Mouse (Mus musculus) midbrain, embryonic 13.5 days (tissue): ENCODE data around the gene Catsper1. TPM values are rescaled to one million over a fixed set of nuclear protein-coding genes. Genes with fewer than 3 reads are reported as not detected.

ENCODE experiments used
- ATAC-seq: fragments of 200-750 bp; cut with Nextera tagmentation; 2 replicates; pipeline ENCODE4 v1.8.0; 2017; ENCODE audit warnings: mild to moderate bottlenecking, moderate TSS enrichment, moderate library complexity
- H3K27ac ChIP-seq: fragments of 300-500 bp; sonication (generic); 2 replicates; pipeline ENCODE4 v1.5.1; 2015; ENCODE audit warnings: inconsistent platforms, mild to moderate bottlenecking, moderate library complexity
- H3K27me3 ChIP-seq: fragments of 300-500 bp; sonication (generic); 2 replicates; pipeline ENCODE4 v1.6.1; 2015; ENCODE audit warnings: mild to moderate bottlenecking, inconsistent platforms
- H3K36me3 ChIP-seq: fragments of 300-500 bp; sonication (generic); 2 replicates; pipeline ENCODE4 v1.6.1; 2015; ENCODE audit warnings: mild to moderate bottlenecking, inconsistent platforms
- H3K4me1 ChIP-seq: fragments of 300-500 bp; sonication (generic); replicated peaks from 2 replicates; pipeline ENCODE4 v1.6.1; 2015; ENCODE audit warnings: inconsistent platforms
- H3K4me2 ChIP-seq: fragments of 300-500 bp; sonication (generic); replicated peaks from 2 replicates; pipeline ENCODE4 v1.6.1; 2015; ENCODE audit warnings: moderate library complexity, mild to moderate bottlenecking, inconsistent platforms
- H3K4me3 ChIP-seq: fragments of 300-500 bp; sonication (generic); replicated peaks from 2 replicates; pipeline ENCODE4 v1.5.1; 2015; ENCODE audit warnings: mild to moderate bottlenecking, inconsistent platforms
- H3K9ac ChIP-seq: fragments of 300-500 bp; sonication (generic); replicated peaks from 2 replicates; pipeline ENCODE4 v1.6.1; 2015; ENCODE audit warnings: mild to moderate bottlenecking, inconsistent platforms
- H3K9me3 ChIP-seq: fragments of 300-500 bp; sonication (generic); 2 replicates; pipeline ENCODE4 v1.6.1; 2016; ENCODE audit warnings: mild to moderate bottlenecking, inconsistent platforms
- WGBS: fragments of 180-500 bp; shearing (Covaris S2); methylation state at CpG from one replicate; pipeline ENCODE4 v1.1.7; 2015; 5-methylcytosine and 5-hydroxymethylcytosine counted together
- polyA plus RNA-seq: library from polyadenylated mRNA; unstranded; fragments of >200 nt; fragmentation: Nextera tagmentation; extraction: Ambion mirVana; gene quantifications from 2 replicates; pipeline ENCODE4 v1.2.1, GENCODE M21; 2015

The Catsper1 gene
- polyA plus RNA-seq: not detected in 2 replicates

GRCm38 (mm10) chr19:5335441-5335840 is at the start of gene Catsper1:
Catsper1 (plus strand) TSS chr19:5335741.
- Histone ChIP-seq H3K4me3 (no peak within 1 kb of the TSS), H3K27me3 (no peaks in the 10 kb centered on the region), H3K27ac (no peak within 1 kb of the TSS), H3K4me1 (no peaks in the 10 kb centered on the region), H3K9me3 (no peaks in the 10 kb centered on the region), H3K4me2 (no peak within 1 kb of the TSS), H3K36me3 (no peaks in the 10 kb centered on the region), H3K9ac (no peak within 1 kb of the TSS)
- no peak for ATAC-seq
- 88% methylated on average over 6 of the region's 6 CpGs for WGBS

GRCm38 (mm10) chr19:5294972-5295735 is 40.4 kb upstream of the Catsper1 start, which contains the start of gene Sf3b2:
Sf3b2 (minus strand) TSS chr19:5295455.
- peak within 1 kb of the TSS; percentile 86 for H3K27ac ChIP-seq
- under 1% methylated on average over 46 of the region's 46 CpGs for WGBS
- peak within 1 kb of the TSS; percentile 88 for H3K9ac ChIP-seq
- no peaks in the 10 kb centered on the region for H3K27me3 ChIP-seq
- H3K4me3 ChIP-seq: peak within 1 kb of the TSS; percentile 94
- peaks cover 53% of the 10 kb centered on the region for H3K4me1 ChIP-seq
- ATAC-seq: peak; percentile 94
- no peaks in the 10 kb centered on the region for H3K9me3 ChIP-seq
- H3K4me2 ChIP-seq: peak within 1 kb of the TSS; percentile 95
- peaks cover 28% of the 10 kb centered on the region for H3K36me3 ChIP-seq

GRCm38 (mm10) chr19:5295736-5296075 is 39.8 kb upstream of the Catsper1 start:
- Histone ChIP-seq H3K36me3 (peaks cover 22% of the 10 kb centered on the region), H3K27me3 (no peaks in the 10 kb centered on the region), H3K4me1 (peaks cover 58% of the 10 kb centered on the region), H3K4me2 (peak overlapping the region; percentile 59), H3K9ac (peak overlapping the region; percentile 61), H3K27ac (peak overlapping the region; percentile 81), H3K9me3 (no peaks in the 10 kb centered on the region), H3K4me3 (peak overlapping the region; percentile 94)
- ATAC-seq: peak; percentile 53
- WGBS: 8% methylated on average over 13 of the region's 13 CpGs

- Histone ChIP-seq H3K27me3 (no peaks in the 10 kb centered on the region), H3K9ac (no peak overlapping the region), H3K36me3 (peaks cover 13% of the 10 kb centered on the region), H3K4me2 (no peak overlapping the region), H3K27ac (no peak overlapping the region), H3K9me3 (no peaks in the 10 kb centered on the region), H3K4me3 (no peak overlapping the region), H3K4me1 (peaks cover 60% of the 10 kb centered on the region)
- WGBS: 85% methylated on average over 5 of the region's 5 CpGs
- ATAC-seq: no peak
Observed at GRCm38 (mm10) chr19:5296630-5297029, 38.9 kb upstream of the Catsper1 start.

GRCm38 (mm10) chr19:5297903-5298800 is 37.4 kb upstream of the Catsper1 start, which contains the start of gene Gal3st3:
Gal3st3 (plus strand) TSS chr19:5298331.
- WGBS: 4% methylated on average over 32 of the region's 32 CpGs
- Histone ChIP-seq H3K36me3 (peaks cover 2% of the 10 kb centered on the region; the same call in 1 of the 2 replicates), H3K4me2 (peak within 1 kb of the TSS; percentile 77), H3K27me3 (no peaks in the 10 kb centered on the region), H3K27ac (peak within 1 kb of the TSS; percentile 91), H3K4me1 (peaks cover 56% of the 10 kb centered on the region), H3K4me3 (peak within 1 kb of the TSS; percentile 67), H3K9me3 (no peaks in the 10 kb centered on the region), H3K9ac (peak within 1 kb of the TSS; percentile 91)
- peak; percentile 71 for ATAC-seq

GRCm38 (mm10) chr19:5300588-5300987 is 35.0 kb upstream of the Catsper1 start:
- H3K9ac ChIP-seq: no peak overlapping the region
- no peak overlapping the region for H3K27ac ChIP-seq
- no peak for ATAC-seq
- WGBS: 87% methylated on average over 6 of the region's 6 CpGs
- H3K4me2 ChIP-seq: no peak overlapping the region
- H3K9me3 ChIP-seq: no peaks in the 10 kb centered on the region
- H3K4me1 ChIP-seq: peaks cover 44% of the 10 kb centered on the region
- peaks cover 23% of the 10 kb centered on the region for H3K36me3 ChIP-seq
- H3K4me3 ChIP-seq: no peak overlapping the region
- no peaks in the 10 kb centered on the region for H3K27me3 ChIP-seq

GRCm38 (mm10) chr19:5302455-5302854 is 33.1 kb upstream of the Catsper1 start:
- Histone ChIP-seq H3K4me1 (peaks cover 32% of the 10 kb centered on the region), H3K4me2 (no peak overlapping the region), H3K4me3 (no peak overlapping the region), H3K36me3 (peaks cover 42% of the 10 kb centered on the region), H3K27me3 (no peaks in the 10 kb centered on the region), H3K27ac (no peak overlapping the region), H3K9me3 (0 out of 2 replicates have a peak, but pooled peaks cover 5% of the 10 kb centered on the region), H3K9ac (no peak overlapping the region)
- no peak for ATAC-seq
- WGBS: 24% methylated on average over 4 of the region's 4 CpGs

GRCm38 (mm10) chr19:5306279-5306678 is 29.3 kb upstream of the Catsper1 start:
- no peaks in the 10 kb centered on the region for H3K4me1 ChIP-seq
- 0 out of 2 replicates have a peak, but pooled peaks cover 6% of the 10 kb centered on the region for H3K9me3 ChIP-seq
- no peak for ATAC-seq
- 88% methylated on average over 6 of the region's 6 CpGs for WGBS
- H3K9ac ChIP-seq: no peak overlapping the region
- H3K4me2 ChIP-seq: no peak overlapping the region
- no peak overlapping the region for H3K4me3 ChIP-seq
- H3K27me3 ChIP-seq: no peaks in the 10 kb centered on the region
- H3K27ac ChIP-seq: no peak overlapping the region
- H3K36me3 ChIP-seq: peaks cover 52% of the 10 kb centered on the region

- H3K4me3 ChIP-seq: no peak overlapping the region
- no peak overlapping the region for H3K27ac ChIP-seq
- H3K9ac ChIP-seq: no peak overlapping the region
- 0 out of 2 replicates have a peak, but pooled peaks cover 6% of the 10 kb centered on the region for H3K9me3 ChIP-seq
- no peaks in the 10 kb centered on the region for H3K27me3 ChIP-seq
- 48% methylated on average over 98 of the region's 98 CpGs for WGBS
- no peak for ATAC-seq
- H3K4me1 ChIP-seq: no peaks in the 10 kb centered on the region
- H3K4me2 ChIP-seq: peak overlapping the region; percentile 31
- peaks cover 52% of the 10 kb centered on the region for H3K36me3 ChIP-seq
Observed at GRCm38 (mm10) chr19:5306968-5307734, 28.4 kb upstream of the Catsper1 start.

- H3K27ac ChIP-seq: no peak overlapping the region
- H3K36me3 ChIP-seq: peaks cover 42% of the 10 kb centered on the region
- H3K4me3 ChIP-seq: no peak overlapping the region
- H3K4me2 ChIP-seq: no peak overlapping the region
- no peaks in the 10 kb centered on the region for H3K27me3 ChIP-seq
- 83% methylated on average over 7 of the region's 7 CpGs for WGBS
- no peak for ATAC-seq
- no peaks in the 10 kb centered on the region for H3K4me1 ChIP-seq
- 0 out of 2 replicates have a peak, but pooled peaks cover 6% of the 10 kb centered on the region for H3K9me3 ChIP-seq
- no peak overlapping the region for H3K9ac ChIP-seq
Observed at GRCm38 (mm10) chr19:5309025-5309424, 26.5 kb upstream of the Catsper1 start.

- peaks cover 3% of the 10 kb centered on the region; the same call in 1 of the 2 replicates for H3K36me3 ChIP-seq
- H3K27me3 ChIP-seq: no peaks in the 10 kb centered on the region
- WGBS: 93% methylated on average over 8 of the region's 8 CpGs
- ATAC-seq: no peak
- no peaks in the 10 kb centered on the region for H3K9me3 ChIP-seq
- H3K9ac ChIP-seq: no peak overlapping the region
- H3K4me1 ChIP-seq: no peaks in the 10 kb centered on the region
- H3K4me3 ChIP-seq: no peak overlapping the region
- no peak overlapping the region for H3K27ac ChIP-seq
- H3K4me2 ChIP-seq: no peak overlapping the region
Observed at GRCm38 (mm10) chr19:5313189-5313588, 22.4 kb upstream of the Catsper1 start.
